Mouse (Mus musculus): Measurements from ENCODE around the gene Sept8. TPM values are rescaled to one million over a fixed set of nuclear protein-coding genes. Genes with fewer than 3 reads are reported as not detected.

Sept8 gene
- polyA plus RNA-seq, 1 experiment: 13.9 TPM

DNA sequence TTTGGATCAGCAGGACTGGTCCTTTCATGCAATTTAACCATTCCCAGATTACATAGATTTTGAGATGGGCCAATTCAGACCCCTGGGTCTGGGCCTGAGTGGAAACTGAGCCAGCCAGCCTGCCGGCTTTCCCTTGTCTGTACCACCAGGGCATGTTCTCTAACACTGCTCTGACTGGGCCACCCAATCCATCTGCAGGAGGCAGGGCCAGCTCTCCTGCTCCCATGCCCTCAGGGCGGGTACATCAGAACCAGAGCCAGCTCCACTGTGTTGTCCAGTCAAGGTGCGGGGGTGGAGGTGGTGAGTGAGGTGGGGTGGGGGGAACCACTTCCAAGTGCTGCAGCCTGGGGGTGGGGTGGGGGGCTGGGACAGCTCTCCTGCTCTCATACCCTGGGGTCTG lies 32.7 kb upstream of the Sept8 start:
- no peak overlapping the region for H3K27ac ChIP-seq (ENCODE audit: insufficient read depth, low read length)
- no peak overlapping the region for H3K4me3 ChIP-seq (ENCODE audit: extremely low read depth, insufficient read depth, insufficient read length)
- H3K27me3 ChIP-seq (ENCODE audit: control insufficient read depth, insufficient read depth, low read length): peaks cover 2% of the 10 kb centered on the region; the same call in 1 of the 2 replicates
- H3K36me3 ChIP-seq (ENCODE audit: control insufficient read depth, insufficient read depth, low read length): no peaks in the 10 kb centered on the region
- TF ChIP-seq POLR2A (IDR thresholded peaks at IDR 0.05; ENCODE audit: low read depth, low read length): no peak
- no peak for TF ChIP-seq CTCF (IDR thresholded peaks at IDR 0.05; ENCODE audit: extremely low read depth, insufficient read depth, insufficient read length, insufficient replicate concordance)
- WGBS: 92% methylated on average over 3 of the region's 3 CpGs
- no peaks in the 10 kb centered on the region for H3K4me1 ChIP-seq (ENCODE audit: control insufficient read depth, insufficient read depth, insufficient read length)
- DNase-seq (ENCODE audit: low read depth in 1 of 2, low spot score in 2 of 2): no peak

- H3K27ac ChIP-seq (ENCODE audit: insufficient read depth, low read length): no peak overlapping the region
- no peak overlapping the region for H3K4me3 ChIP-seq (ENCODE audit: extremely low read depth, insufficient read depth, insufficient read length)
- no peaks in the 10 kb centered on the region for H3K36me3 ChIP-seq (ENCODE audit: control insufficient read depth, insufficient read depth, low read length)
- TF ChIP-seq CTCF (IDR thresholded peaks at IDR 0.05; ENCODE audit: extremely low read depth, insufficient read depth, insufficient read length, insufficient replicate concordance): no peak
- no peak for TF ChIP-seq POLR2A (IDR thresholded peaks at IDR 0.05; ENCODE audit: low read depth, low read length)
- peak in 1 of 2 experiments; percentile 8 for DNase-seq (ENCODE audit: low read depth in 1 of 2, low spot score in 2 of 2)
- WGBS: 21% methylated on average over 27 of the region's 27 CpGs
- H3K4me1 ChIP-seq (ENCODE audit: control insufficient read depth, insufficient read depth, insufficient read length): no peaks in the 10 kb centered on the region
- peaks cover 2% of the 10 kb centered on the region; the same call in 1 of the 2 replicates for H3K27me3 ChIP-seq (ENCODE audit: control insufficient read depth, insufficient read depth, low read length)
Observed at GRCm38 (mm10) chr11:53486822-53487594, 32.0 kb upstream of the Sept8 start.

GRCm38 (mm10) chr11:53489007-53489406 lies 30.1 kb upstream of the Sept8 start:
- no peaks in the 10 kb centered on the region for H3K36me3 ChIP-seq (ENCODE audit: control insufficient read depth, insufficient read depth, low read length)
- WGBS: 94% methylated on average over 5 of the region's 5 CpGs
- peaks cover 2% of the 10 kb centered on the region; the same call in 1 of the 2 replicates for H3K27me3 ChIP-seq (ENCODE audit: control insufficient read depth, insufficient read depth, low read length)
- no peak for TF ChIP-seq POLR2A (IDR thresholded peaks at IDR 0.05; ENCODE audit: low read depth, low read length)
- TF ChIP-seq CTCF (IDR thresholded peaks at IDR 0.05; ENCODE audit: extremely low read depth, insufficient read depth, insufficient read length, insufficient replicate concordance): no peak
- H3K4me3 ChIP-seq (ENCODE audit: extremely low read depth, insufficient read depth, insufficient read length): no peak overlapping the region
- H3K4me1 ChIP-seq (ENCODE audit: control insufficient read depth, insufficient read depth, insufficient read length): no peaks in the 10 kb centered on the region
- H3K27ac ChIP-seq (ENCODE audit: insufficient read depth, low read length): no peak overlapping the region
- DNase-seq (ENCODE audit: low read depth in 1 of 2, low spot score in 2 of 2): no peak

DNA sequence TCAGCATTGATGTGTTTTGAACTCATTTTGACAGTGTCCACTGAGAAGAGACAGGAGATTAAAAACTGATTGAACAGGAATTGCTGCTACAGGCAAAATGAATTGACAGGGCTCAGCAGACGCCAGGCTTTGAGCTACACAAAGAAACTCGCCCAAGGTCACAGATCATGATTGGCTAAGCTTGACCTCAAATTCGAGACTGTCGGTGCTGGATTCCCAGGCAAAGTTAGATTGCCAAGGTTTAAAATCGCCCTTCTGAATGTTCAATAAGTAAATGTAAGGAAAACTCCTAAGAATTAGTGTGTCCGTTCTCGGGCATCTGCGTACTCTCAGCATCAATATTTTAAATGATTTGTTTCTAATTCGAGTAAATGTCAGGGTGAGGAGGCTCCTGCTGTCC lies 29.6 kb upstream of the Sept8 start:
- peaks cover 2% of the 10 kb centered on the region; the same call in 1 of the 2 replicates for H3K27me3 ChIP-seq (ENCODE audit: control insufficient read depth, insufficient read depth, low read length)
- no peaks in the 10 kb centered on the region for H3K36me3 ChIP-seq (ENCODE audit: control insufficient read depth, insufficient read depth, low read length)
- TF ChIP-seq POLR2A (IDR thresholded peaks at IDR 0.05; ENCODE audit: low read depth, low read length): no peak
- TF ChIP-seq CTCF (IDR thresholded peaks at IDR 0.05; ENCODE audit: extremely low read depth, insufficient read depth, insufficient read length, insufficient replicate concordance): no peak
- no peaks in the 10 kb centered on the region for H3K4me1 ChIP-seq (ENCODE audit: control insufficient read depth, insufficient read depth, insufficient read length)
- H3K4me3 ChIP-seq (ENCODE audit: extremely low read depth, insufficient read depth, insufficient read length): no peak overlapping the region
- WGBS: 92% methylated on average over 9 of the region's 9 CpGs
- no peak overlapping the region for H3K27ac ChIP-seq (ENCODE audit: insufficient read depth, low read length)
- no peak for DNase-seq (ENCODE audit: low read depth in 1 of 2, low spot score in 2 of 2)

- H3K4me3 ChIP-seq (ENCODE audit: extremely low read depth, insufficient read depth, insufficient read length): no peak overlapping the region
- H3K4me1 ChIP-seq (ENCODE audit: control insufficient read depth, insufficient read depth, insufficient read length): no peaks in the 10 kb centered on the region
- TF ChIP-seq POLR2A (IDR thresholded peaks at IDR 0.05; ENCODE audit: low read depth, low read length) (no peak), CTCF (IDR thresholded peaks at IDR 0.05; ENCODE audit: extremely low read depth, insufficient read depth, insufficient read length, insufficient replicate concordance) (no peak)
- 0 out of 2 replicates have a peak, but pooled peaks cover 2% of the 10 kb centered on the region for H3K27me3 ChIP-seq (ENCODE audit: control insufficient read depth, insufficient read depth, low read length)
- DNase-seq (ENCODE audit: low read depth in 1 of 2, low spot score in 2 of 2): no peak
- no peak overlapping the region for H3K27ac ChIP-seq (ENCODE audit: insufficient read depth, low read length)
- no peaks in the 10 kb centered on the region for H3K36me3 ChIP-seq (ENCODE audit: control insufficient read depth, insufficient read depth, low read length)
- 56% methylated on average over 8 of the region's 8 CpGs for WGBS
Observed at GRCm38 (mm10) chr11:53491954-53492401, 27.1 kb upstream of the Sept8 start.

DNA sequence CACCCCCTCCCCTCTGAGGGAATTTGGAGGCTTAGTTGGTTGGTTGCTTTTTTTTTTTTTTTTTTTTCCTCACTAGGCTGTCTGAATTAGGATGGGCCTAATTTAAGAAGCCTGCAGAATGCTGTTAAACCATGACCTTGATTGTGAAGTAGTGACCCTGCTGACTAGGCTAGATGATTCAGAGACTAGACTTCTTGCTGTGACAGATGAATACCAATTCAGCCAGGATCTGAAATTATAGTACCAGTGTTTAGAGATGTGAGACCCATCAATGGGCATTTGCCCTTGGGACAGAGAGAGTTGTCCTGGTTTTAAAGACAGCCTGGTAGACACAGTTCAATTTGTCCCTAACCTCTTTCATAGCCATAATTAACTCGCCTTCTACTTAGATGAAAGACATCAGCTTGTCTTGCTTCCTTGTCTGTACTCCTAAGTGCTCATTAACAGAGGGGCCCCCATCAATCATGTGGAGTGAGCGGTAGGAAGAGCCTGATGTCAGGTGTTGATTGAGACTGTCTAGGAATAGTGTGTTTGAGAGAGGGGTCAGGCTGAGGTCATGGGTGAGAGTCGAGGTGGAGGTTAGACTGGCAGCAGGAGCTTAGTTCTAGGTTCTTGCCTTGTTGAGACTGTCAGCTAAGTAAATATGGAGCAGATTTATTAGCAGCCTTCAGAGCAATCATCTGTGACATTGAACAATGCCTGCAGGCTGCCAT lies 25.7 kb upstream of the Sept8 start:
- no peak for DNase-seq (ENCODE audit: low read depth in 1 of 2, low spot score in 2 of 2)
- WGBS: 79% methylated on average over 3 of the region's 3 CpGs
- no peak for TF ChIP-seq POLR2A (IDR thresholded peaks at IDR 0.05; ENCODE audit: low read depth, low read length)
- H3K27ac ChIP-seq (ENCODE audit: insufficient read depth, low read length): no peak overlapping the region
- no peaks in the 10 kb centered on the region for H3K4me1 ChIP-seq (ENCODE audit: control insufficient read depth, insufficient read depth, insufficient read length)
- H3K4me3 ChIP-seq (ENCODE audit: extremely low read depth, insufficient read depth, insufficient read length): no peak overlapping the region
- no peaks in the 10 kb centered on the region for H3K27me3 ChIP-seq (ENCODE audit: control insufficient read depth, insufficient read depth, low read length)
- no peaks in the 10 kb centered on the region for H3K36me3 ChIP-seq (ENCODE audit: control insufficient read depth, insufficient read depth, low read length)

Measured in spleen, adult 2 months (tissue).